Mouse (Mus musculus) brain, embryonic 14.5 days (tissue): ENCODE measurements around the gene Srp68. TPM values are rescaled to one million over a fixed set of nuclear protein-coding genes. Genes with fewer than 3 reads are reported as not detected.

ENCODE experiments used
- DNase-seq: peaks from one replicate; pipeline ENCODE4 v3.0.0-alpha.2; 2011; ENCODE audit warnings: low read depth
- CTCF ChIP-seq: fragments of 200-500 bp; IDR thresholded peaks from 2 replicates; pipeline ENCODE4 v1.5.1; 2012; ENCODE audit warnings: inconsistent platforms, mild to moderate bottlenecking, moderate library complexity, borderline replicate concordance; ENCODE audit not compliant: insufficient read depth, insufficient read length; ENCODE audit errors: extremely low read depth
- POLR2A ChIP-seq: fragments of 200-500 bp; IDR thresholded peaks from 2 replicates; pipeline ENCODE4 v1.6.1; 2012; ENCODE audit warnings: mild to moderate bottlenecking, inconsistent platforms, borderline replicate concordance; ENCODE audit not compliant: poor library complexity, insufficient read depth, insufficient read length, severe bottlenecking; ENCODE audit errors: extremely low read depth
- polyA plus RNA-seq: library from polyadenylated mRNA; depleted of rRNA; stranded (reverse); fragments of >200 nt; gene quantifications from 2 replicates; pipeline ENCODE4 v1.2.3, GENCODE M21; 2012

Gene Srp68
- polyA plus RNA-seq, 1 experiment, result 68.6 TPM

DNA sequence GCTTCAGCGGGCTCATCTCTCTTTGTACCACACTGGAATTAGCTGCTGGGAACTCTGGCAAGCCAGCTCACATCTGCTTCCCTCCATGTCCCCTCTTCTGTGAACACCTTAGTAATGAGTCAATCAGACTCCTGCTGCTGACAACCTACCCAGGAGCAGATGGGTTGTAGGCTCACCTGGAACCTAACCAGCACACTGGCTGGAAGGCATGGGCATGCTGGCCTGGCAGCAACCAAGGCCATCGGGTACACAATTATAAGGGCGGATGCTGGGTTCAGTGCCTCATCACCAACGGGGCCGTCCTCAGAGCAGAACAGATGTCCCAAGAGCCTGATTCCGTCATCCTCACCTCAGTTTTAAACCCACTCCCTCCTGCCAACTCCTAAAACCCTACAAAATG is 24.6 kb upstream of the Srp68 start:
- TF ChIP-seq CTCF (no peak), POLR2A (no peak)
- no peak for DNase-seq

GRCm38 (mm10) chr11:116298221-116298620 is 24.2 kb upstream of the Srp68 start:
- TF ChIP-seq CTCF, result no peak
- no peak for DNase-seq

- no peak for TF ChIP-seq CTCF
- no peak for TF ChIP-seq POLR2A
- DNase-seq, result no peak
Measured at GRCm38 (mm10) chr11:116297017-116297416, 23.0 kb upstream of the Srp68 start.

DNA sequence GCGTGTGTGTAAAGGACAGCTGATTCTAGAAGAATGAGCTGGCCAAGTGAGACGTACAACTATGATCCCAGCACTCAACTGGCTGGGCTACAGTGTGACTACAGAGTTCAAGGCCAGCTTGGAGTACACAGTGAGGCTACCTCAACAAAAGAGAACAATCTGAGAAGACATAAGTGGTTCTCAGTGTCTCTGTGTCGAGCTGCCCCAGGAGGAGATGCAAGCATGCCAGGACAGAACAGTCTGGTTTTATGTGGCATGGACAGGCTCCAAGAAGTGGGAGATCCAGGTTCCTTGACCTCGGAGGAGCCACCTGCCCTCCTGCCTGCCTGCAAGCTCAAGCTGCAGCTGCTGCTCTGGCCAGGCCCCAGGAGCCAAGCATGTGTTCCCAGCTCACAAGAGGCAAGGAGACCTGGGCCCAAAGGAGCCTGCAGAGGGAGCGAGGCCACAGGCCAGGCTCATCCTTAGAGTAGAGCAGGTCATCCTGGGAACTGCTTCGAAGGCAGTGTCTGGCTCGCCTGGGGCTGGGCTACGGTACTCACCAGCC is 22.2 kb upstream of the Srp68 start:
- no peak for TF ChIP-seq CTCF
- no peak for TF ChIP-seq POLR2A
- no peak for DNase-seq

- DNase-seq, result peak; percentile 81
- no peak for TF ChIP-seq POLR2A
- peak; percentile 79 for TF ChIP-seq CTCF
Measured at GRCm38 (mm10) chr11:116294319-116294718, 20.3 kb upstream of the Srp68 start.

GRCm38 (mm10) chr11:116293538-116294137 is 19.6 kb upstream of the Srp68 start:
- TF ChIP-seq CTCF (no peak), POLR2A (no peak)
- no peak for DNase-seq

DNA sequence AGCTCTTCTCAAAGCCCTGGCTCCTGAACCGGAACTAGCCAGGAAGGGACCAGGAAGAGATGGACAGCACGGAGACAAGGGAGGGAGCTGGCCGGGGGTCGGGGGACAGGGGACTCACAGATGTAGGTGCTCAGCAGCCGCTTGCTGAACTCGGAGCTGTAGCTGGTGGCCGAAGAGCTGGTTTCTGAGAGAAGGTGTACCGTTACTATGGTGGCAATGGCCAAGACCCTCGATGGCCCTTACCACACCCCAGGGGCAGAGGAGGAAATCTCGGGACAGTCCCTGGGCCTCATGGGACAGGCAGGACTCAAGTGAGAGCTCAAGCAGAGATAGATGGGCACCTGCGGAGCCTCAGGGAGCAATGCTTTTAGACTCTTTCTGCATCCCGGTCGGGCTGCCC is 18.4 kb upstream of the Srp68 start:
- DNase-seq, result no peak
- TF ChIP-seq CTCF, result no peak
- no peak for TF ChIP-seq POLR2A

DNA sequence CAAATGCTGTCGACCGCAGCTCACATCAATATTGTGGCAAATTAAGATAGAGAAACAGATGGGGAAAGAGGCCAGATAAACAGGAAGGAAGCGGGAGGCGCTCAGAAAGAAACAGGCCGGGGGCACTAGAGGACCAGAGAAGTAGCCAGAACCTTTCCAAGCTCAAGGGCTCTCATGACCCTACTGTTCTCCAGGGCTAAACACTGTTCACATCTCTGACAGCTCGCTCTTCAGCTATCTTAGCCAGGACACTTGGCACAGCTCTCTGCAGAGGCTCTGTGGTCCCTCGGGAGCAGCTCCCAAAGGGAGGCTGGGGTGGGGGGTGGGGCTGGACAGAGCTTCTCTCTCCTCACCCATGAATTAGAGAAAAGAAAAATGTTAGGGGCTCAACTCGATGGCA is 16.5 kb upstream of the Srp68 start:
- DNase-seq, result no peak
- TF ChIP-seq POLR2A (no peak), CTCF (no peak)

DNA sequence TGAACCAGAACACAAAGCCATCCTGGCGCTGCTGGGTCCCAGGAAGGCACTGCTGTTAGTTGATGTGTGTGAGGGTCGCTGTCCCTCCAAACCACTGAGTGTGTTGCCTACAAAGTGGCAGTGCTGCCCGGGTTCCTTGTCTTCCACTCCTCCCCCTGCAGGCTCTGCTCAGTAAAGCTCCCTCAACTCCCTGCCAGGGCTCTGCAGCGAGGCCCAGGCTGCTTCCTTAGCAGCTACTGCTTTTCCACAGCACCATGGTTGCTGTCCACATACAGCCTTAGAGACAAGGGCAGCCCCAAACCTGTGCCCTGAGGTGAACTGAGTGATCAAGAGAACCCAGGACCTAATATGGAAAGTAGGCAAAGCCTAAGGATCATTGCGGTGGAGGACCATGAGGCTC is 13.3 kb upstream of the Srp68 start:
- no peak for DNase-seq
- TF ChIP-seq POLR2A, result no peak
- no peak for TF ChIP-seq CTCF

DNA sequence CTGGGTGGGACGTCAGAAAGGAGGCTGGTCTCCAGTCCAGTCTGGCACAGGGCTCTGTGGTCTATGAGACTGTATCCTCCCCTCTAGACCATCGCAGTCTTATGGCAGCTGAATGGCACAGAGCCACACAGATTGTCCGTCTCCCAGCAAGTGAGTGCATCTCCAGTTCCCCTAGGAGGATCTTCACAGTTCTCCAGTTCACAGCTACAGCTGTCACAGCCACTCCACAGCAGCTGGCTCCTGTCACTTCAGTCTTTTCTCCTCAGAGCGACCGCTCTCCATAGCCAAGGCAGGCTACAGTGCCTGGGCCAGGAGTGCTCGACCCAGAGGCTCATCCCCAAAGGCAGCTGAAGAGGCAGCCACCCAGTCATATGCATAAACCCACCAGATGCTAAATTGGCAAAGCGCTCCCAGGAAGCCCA is 11.8 kb upstream of the Srp68 start:
- TF ChIP-seq CTCF (no peak), POLR2A (no peak)
- DNase-seq, result no peak

- no peak for TF ChIP-seq POLR2A
- no peak for TF ChIP-seq CTCF
- DNase-seq, result no peak
Measured at GRCm38 (mm10) chr11:116283982-116284381, 10.0 kb upstream of the Srp68 start.

GRCm38 (mm10) chr11:116282912-116283521 is 9.0 kb upstream of the Srp68 start:
- no peak for DNase-seq
- TF ChIP-seq POLR2A (no peak), CTCF (no peak)
